Mouse (Mus musculus) lung, embryonic 15.5 days (tissue): ENCODE measurements around the gene Pitpnc1. TPM values are rescaled to one million over a fixed set of nuclear protein-coding genes. Genes with fewer than 3 reads are reported as not detected.

ENCODE experiments used
- ATAC-seq: fragments of 200-750 bp; cut with Nextera tagmentation; 2 replicates; pipeline ENCODE4 v1.8.0; 2017; ENCODE audit warnings: moderate number of reproducible peaks, borderline replicate concordance; ENCODE audit not compliant: low FRiP score, low TSS enrichment; ENCODE audit errors: extremely low read depth
- H3K27ac ChIP-seq: fragments of 300-500 bp; sonication (generic); 2 replicates; pipeline ENCODE4 v1.5.1; 2015; ENCODE audit warnings: moderate library complexity, mild to moderate bottlenecking, inconsistent platforms
- H3K27me3 ChIP-seq: fragments of 300-500 bp; sonication (generic); 2 replicates; pipeline ENCODE4 v1.6.1; 2015; ENCODE audit warnings: inconsistent platforms
- H3K36me3 ChIP-seq: fragments of 300-500 bp; sonication (generic); 2 replicates; pipeline ENCODE4 v1.6.1; 2015; ENCODE audit warnings: inconsistent platforms
- H3K4me1 ChIP-seq: fragments of 300-500 bp; sonication (generic); 2 replicates; pipeline ENCODE4 v1.6.1; 2015; ENCODE audit warnings: inconsistent platforms
- H3K4me2 ChIP-seq: fragments of 300-500 bp; sonication (generic); 2 replicates; pipeline ENCODE4 v1.6.1; 2015; ENCODE audit warnings: inconsistent platforms, mild to moderate bottlenecking, moderate library complexity
- H3K4me3 ChIP-seq: fragments of 300-500 bp; sonication (generic); 2 replicates; pipeline ENCODE4 v1.5.1; 2015; ENCODE audit warnings: mild to moderate bottlenecking, inconsistent platforms
- H3K9ac ChIP-seq: fragments of 300-500 bp; sonication (generic); 2 replicates; pipeline ENCODE4 v1.6.1; 2015; ENCODE audit warnings: inconsistent platforms
- H3K9me3 ChIP-seq: fragments of 300-500 bp; sonication (generic); 2 replicates; pipeline ENCODE4 v1.6.1; 2016; ENCODE audit warnings: inconsistent platforms
- WGBS: fragments of 180-500 bp; shearing (Covaris S2); methylation state at CpG from one replicate; pipeline ENCODE4 v1.1.7; 2015; 5-methylcytosine and 5-hydroxymethylcytosine counted together
- polyA plus RNA-seq: library from polyadenylated mRNA; unstranded; fragments of >200 nt; fragmentation: Nextera tagmentation; extraction: Ambion mirVana; gene quantifications from 2 replicates; pipeline ENCODE4 v1.2.1, GENCODE M21; 2015

Gene Pitpnc1
- polyA plus RNA-seq, 1 experiment from 2014 or later, result 16.7 TPM

GRCm38 (mm10) chr11:107393828-107394165, 76.7 kb downstream of the Pitpnc1 start:
- WGBS, result 64% methylated on average over 12 of the region's 12 CpGs
- Histone ChIP-seq H3K4me1 (0 out of 2 replicates have a peak, but pooled peaks cover 4% of the 10 kb centered on the region), H3K4me3 (no peak overlapping the region), H3K9ac (no peak overlapping the region), H3K9me3 (no peaks in the 10 kb centered on the region), H3K27ac (no peak overlapping the region), H3K36me3 (no peaks in the 10 kb centered on the region), H3K27me3 (no peaks in the 10 kb centered on the region), H3K4me2 (no peak overlapping the region)
- no peak for ATAC-seq

GRCm38 (mm10) chr11:107393154-107393827, 77.2 kb downstream of the Pitpnc1 start:
- no peak overlapping the region for H3K27ac ChIP-seq
- no peaks in the 10 kb centered on the region for H3K9me3 ChIP-seq
- 0 out of 2 replicates have a peak, but pooled peaks cover 4% of the 10 kb centered on the region for H3K4me1 ChIP-seq
- ATAC-seq, result no peak
- H3K9ac ChIP-seq, result no peak overlapping the region
- WGBS, result 87% methylated on average over 7 of the region's 7 CpGs
- no peak overlapping the region for H3K4me2 ChIP-seq
- no peaks in the 10 kb centered on the region for H3K36me3 ChIP-seq
- H3K27me3 ChIP-seq, result no peaks in the 10 kb centered on the region
- H3K4me3 ChIP-seq, result no peak overlapping the region

GRCm38 (mm10) chr11:107390540-107390939, 80.0 kb downstream of the Pitpnc1 start:
- H3K4me3 ChIP-seq, result no peak overlapping the region
- no peak overlapping the region for H3K4me2 ChIP-seq
- H3K27me3 ChIP-seq, result no peaks in the 10 kb centered on the region
- no peak overlapping the region for H3K9ac ChIP-seq
- H3K36me3 ChIP-seq, result no peaks in the 10 kb centered on the region
- H3K27ac ChIP-seq, result no peak overlapping the region
- H3K9me3 ChIP-seq, result no peaks in the 10 kb centered on the region
- 0 out of 2 replicates have a peak, but pooled peaks cover 4% of the 10 kb centered on the region for H3K4me1 ChIP-seq
- no peak for ATAC-seq
- 56% methylated on average over 2 of the region's 2 CpGs for WGBS

- H3K27me3 ChIP-seq, result no peaks in the 10 kb centered on the region
- no peak overlapping the region for H3K4me2 ChIP-seq
- no peak overlapping the region for H3K4me3 ChIP-seq
- 59% methylated on average over 10 of the region's 10 CpGs for WGBS
- H3K27ac ChIP-seq, result no peak overlapping the region
- no peak overlapping the region for H3K9ac ChIP-seq
- H3K9me3 ChIP-seq, result no peaks in the 10 kb centered on the region
- ATAC-seq, result no peak
- no peaks in the 10 kb centered on the region for H3K36me3 ChIP-seq
- H3K4me1 ChIP-seq, result 0 out of 2 replicates have a peak, but pooled peaks cover 4% of the 10 kb centered on the region
Measured at GRCm38 (mm10) chr11:107390001-107390400, 80.5 kb downstream of the Pitpnc1 start.

GRCm38 (mm10) chr11:107386481-107386880, 84.0 kb downstream of the Pitpnc1 start:
- ATAC-seq, result no peak
- Histone ChIP-seq H3K4me1 (no peaks in the 10 kb centered on the region), H3K4me2 (no peak overlapping the region), H3K36me3 (no peaks in the 10 kb centered on the region), H3K9ac (no peak overlapping the region), H3K27me3 (no peaks in the 10 kb centered on the region), H3K9me3 (no peaks in the 10 kb centered on the region), H3K27ac (no peak overlapping the region), H3K4me3 (no peak overlapping the region)
- WGBS, result 70% methylated on average over 10 of the region's 10 CpGs

- ATAC-seq, result no peak
- Histone ChIP-seq H3K4me3 (no peak overlapping the region), H3K4me2 (no peak overlapping the region), H3K27me3 (no peaks in the 10 kb centered on the region), H3K9ac (no peak overlapping the region), H3K27ac (no peak overlapping the region), H3K9me3 (no peaks in the 10 kb centered on the region), H3K36me3 (no peaks in the 10 kb centered on the region), H3K4me1 (no peaks in the 10 kb centered on the region)
- 63% methylated on average over 4 of the region's 4 CpGs for WGBS
Measured at GRCm38 (mm10) chr11:107385306-107385705, 85.2 kb downstream of the Pitpnc1 start.

- Histone ChIP-seq H3K4me2 (no peak overlapping the region), H3K9me3 (no peaks in the 10 kb centered on the region), H3K4me1 (peaks cover 12% of the 10 kb centered on the region), H3K27ac (no peak overlapping the region), H3K9ac (no peak overlapping the region), H3K4me3 (no peak overlapping the region), H3K27me3 (no peaks in the 10 kb centered on the region), H3K36me3 (no peaks in the 10 kb centered on the region)
- 82% methylated on average over 6 of the region's 6 CpGs for WGBS
- ATAC-seq, result no peak
Measured at GRCm38 (mm10) chr11:107383985-107384384, 86.5 kb downstream of the Pitpnc1 start.

- no peak for ATAC-seq
- no peak overlapping the region for H3K4me3 ChIP-seq
- no peaks in the 10 kb centered on the region for H3K36me3 ChIP-seq
- H3K9me3 ChIP-seq, result no peaks in the 10 kb centered on the region
- 42% methylated on average over 9 of the region's 9 CpGs for WGBS
- no peak overlapping the region for H3K4me2 ChIP-seq
- no peaks in the 10 kb centered on the region for H3K27me3 ChIP-seq
- H3K27ac ChIP-seq, result peak overlapping the region; percentile 64
- no peak overlapping the region for H3K9ac ChIP-seq
- H3K4me1 ChIP-seq, result peaks cover 29% of the 10 kb centered on the region
Measured at GRCm38 (mm10) chr11:107379965-107380364, 90.5 kb downstream of the Pitpnc1 start.

GRCm38 (mm10) chr11:107379089-107379845, 91.2 kb downstream of the Pitpnc1 start:
- H3K4me2 ChIP-seq, result no peak overlapping the region
- WGBS, result 72% methylated on average over 22 of the region's 22 CpGs
- H3K36me3 ChIP-seq, result no peaks in the 10 kb centered on the region
- no peak for ATAC-seq
- no peak overlapping the region for H3K9ac ChIP-seq
- peak overlapping the region; percentile 64; the same call in 1 of the 2 replicates for H3K27ac ChIP-seq
- no peaks in the 10 kb centered on the region for H3K27me3 ChIP-seq
- H3K4me1 ChIP-seq, result peaks cover 29% of the 10 kb centered on the region
- no peak overlapping the region for H3K4me3 ChIP-seq
- no peaks in the 10 kb centered on the region for H3K9me3 ChIP-seq

GRCm38 (mm10) chr11:107377326-107377725, 93.2 kb downstream of the Pitpnc1 start:
- no peaks in the 10 kb centered on the region for H3K9me3 ChIP-seq
- H3K27ac ChIP-seq, result no peak overlapping the region
- ATAC-seq, result no peak
- H3K4me3 ChIP-seq, result no peak overlapping the region
- H3K9ac ChIP-seq, result no peak overlapping the region
- H3K27me3 ChIP-seq, result no peaks in the 10 kb centered on the region
- no peaks in the 10 kb centered on the region for H3K36me3 ChIP-seq
- peaks cover 29% of the 10 kb centered on the region for H3K4me1 ChIP-seq
- 91% methylated on average over 6 of the region's 6 CpGs for WGBS
- H3K4me2 ChIP-seq, result no peak overlapping the region

GRCm38 (mm10) chr11:107376272-107376671, 94.2 kb downstream of the Pitpnc1 start:
- WGBS, result 42% methylated on average over 12 of the region's 12 CpGs
- Histone ChIP-seq H3K9me3 (no peaks in the 10 kb centered on the region), H3K9ac (no peak overlapping the region), H3K4me1 (peaks cover 29% of the 10 kb centered on the region), H3K27me3 (no peaks in the 10 kb centered on the region), H3K4me3 (no peak overlapping the region), H3K27ac (peak overlapping the region; percentile 29), H3K4me2 (peak overlapping the region; percentile 7; the same call in 1 of the 2 replicates), H3K36me3 (no peaks in the 10 kb centered on the region)
- ATAC-seq, result peak; percentile 87

GRCm38 (mm10) chr11:107375816-107376215, 94.7 kb downstream of the Pitpnc1 start:
- no peak overlapping the region for H3K4me2 ChIP-seq
- 72% methylated on average over 11 of the region's 11 CpGs for WGBS
- no peaks in the 10 kb centered on the region for H3K36me3 ChIP-seq
- ATAC-seq, result no peak
- H3K4me3 ChIP-seq, result no peak overlapping the region
- no peaks in the 10 kb centered on the region for H3K27me3 ChIP-seq
- no peak overlapping the region for H3K9ac ChIP-seq
- 0 out of 2 replicates have a peak overlapping the region, but pooled peaks have one; percentile 21 for H3K27ac ChIP-seq
- no peaks in the 10 kb centered on the region for H3K9me3 ChIP-seq
- H3K4me1 ChIP-seq, result peaks cover 29% of the 10 kb centered on the region
